Mouse (Mus musculus) kidney, adult 8-10 months (tissue): ENCODE data around the gene Srp14.

ENCODE experiments used
- DNase-seq, 2 experiments: peaks; one replicate each; pipeline ENCODE4 v3.0.0; 2022

Gene Srp14

GRCm38 (mm10) chr2:118490241-118491091, 11.0 kb upstream of the Srp14 start:
- peak; percentile 70 to 76 for DNase-seq

GRCm38 (mm10) chr2:118487806-118488205, 8.3 kb upstream of the Srp14 start:
- DNase-seq = peak in 1 of 2 experiments; percentile 49

DNA sequence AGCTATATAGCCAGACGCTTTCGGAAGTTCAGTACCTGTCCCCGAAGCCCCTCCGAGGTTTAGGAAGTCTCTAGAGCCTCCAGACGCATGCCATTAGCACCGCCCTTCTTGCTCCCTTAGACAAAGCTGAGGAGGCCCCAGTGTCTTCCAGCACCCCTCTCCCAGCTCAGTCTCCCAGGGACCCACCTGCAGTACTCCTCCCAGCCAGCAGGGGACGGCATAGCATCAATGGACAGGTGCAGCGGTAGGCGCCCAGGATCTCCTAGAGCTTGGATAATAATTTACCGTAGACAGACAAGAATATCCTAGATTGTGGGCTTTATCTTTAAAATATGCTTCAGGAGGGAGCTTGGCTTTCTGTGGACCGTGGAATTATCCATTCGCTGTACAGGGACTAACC, 7.4 kb upstream of the Srp14 start:
- peak; percentile 70 to 89 for DNase-seq

DNA sequence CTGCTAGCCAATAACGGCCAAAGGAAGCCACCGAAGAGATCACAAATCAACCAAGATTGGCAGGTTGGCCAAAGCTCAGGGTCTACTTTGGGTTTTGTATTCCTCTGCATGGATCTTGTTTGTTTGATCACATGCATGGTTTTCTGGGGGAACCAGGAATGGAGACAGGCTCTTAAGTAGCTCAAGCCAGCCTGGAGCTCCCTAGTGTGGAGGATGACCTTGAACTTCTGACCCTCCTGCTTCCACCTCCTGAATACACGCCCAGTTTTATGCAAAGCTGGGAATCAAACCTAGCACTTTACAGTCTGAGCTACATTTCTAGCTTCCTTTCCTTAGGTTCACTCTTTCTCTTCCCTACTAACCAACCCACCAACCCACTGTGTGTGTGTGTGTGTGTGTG, 5.9 kb upstream of the Srp14 start:
- DNase-seq = no peak

DNA sequence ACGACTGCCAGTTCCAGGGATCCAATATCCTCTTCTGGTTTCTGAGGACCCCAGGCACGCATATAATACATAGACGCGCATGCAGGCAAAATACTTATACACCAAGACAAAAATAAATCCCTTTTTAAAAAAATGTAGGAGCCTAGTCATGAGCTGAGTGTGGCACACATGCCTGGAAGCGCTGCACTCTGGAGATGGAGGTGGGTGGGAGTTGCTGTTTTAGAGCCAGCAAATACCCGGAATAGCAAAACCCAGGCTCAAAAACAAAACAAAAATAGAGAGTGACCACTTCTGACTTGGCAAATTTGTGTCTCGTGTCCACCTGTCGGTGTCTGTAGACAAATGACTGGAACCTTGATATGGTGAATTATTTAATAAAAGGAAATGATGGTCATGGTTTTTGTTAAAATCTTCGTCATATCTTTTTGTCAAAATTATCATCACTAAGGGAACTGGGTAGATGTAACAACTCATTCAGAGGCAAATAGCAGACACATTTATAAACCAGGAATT, 4.9 kb upstream of the Srp14 start:
- no peak for DNase-seq

- no peak for DNase-seq
Measured at GRCm38 (mm10) chr2:118483032-118483431, 3.5 kb upstream of the Srp14 start.

- DNase-seq = no peak
Measured at GRCm38 (mm10) chr2:118480886-118481285, 1.4 kb upstream of the Srp14 start.

GRCm38 (mm10) chr2:118478833-118479549, 520 bp downstream of the Srp14 start:
- no peak for DNase-seq

GRCm38 (mm10) chr2:118468354-118468753, 11.2 kb downstream of the Srp14 start:
- no peak for DNase-seq

- no peak for DNase-seq
Measured at GRCm38 (mm10) chr2:118466601-118467000, 12.9 kb downstream of the Srp14 start.

- no peak for DNase-seq
Measured at GRCm38 (mm10) chr2:118465894-118466293, 13.6 kb downstream of the Srp14 start.

GRCm38 (mm10) chr2:118464450-118464849, 15.1 kb downstream of the Srp14 start:
- DNase-seq = no peak

GRCm38 (mm10) chr2:118463480-118463879, 16.0 kb downstream of the Srp14 start:
- DNase-seq = no peak

DNA sequence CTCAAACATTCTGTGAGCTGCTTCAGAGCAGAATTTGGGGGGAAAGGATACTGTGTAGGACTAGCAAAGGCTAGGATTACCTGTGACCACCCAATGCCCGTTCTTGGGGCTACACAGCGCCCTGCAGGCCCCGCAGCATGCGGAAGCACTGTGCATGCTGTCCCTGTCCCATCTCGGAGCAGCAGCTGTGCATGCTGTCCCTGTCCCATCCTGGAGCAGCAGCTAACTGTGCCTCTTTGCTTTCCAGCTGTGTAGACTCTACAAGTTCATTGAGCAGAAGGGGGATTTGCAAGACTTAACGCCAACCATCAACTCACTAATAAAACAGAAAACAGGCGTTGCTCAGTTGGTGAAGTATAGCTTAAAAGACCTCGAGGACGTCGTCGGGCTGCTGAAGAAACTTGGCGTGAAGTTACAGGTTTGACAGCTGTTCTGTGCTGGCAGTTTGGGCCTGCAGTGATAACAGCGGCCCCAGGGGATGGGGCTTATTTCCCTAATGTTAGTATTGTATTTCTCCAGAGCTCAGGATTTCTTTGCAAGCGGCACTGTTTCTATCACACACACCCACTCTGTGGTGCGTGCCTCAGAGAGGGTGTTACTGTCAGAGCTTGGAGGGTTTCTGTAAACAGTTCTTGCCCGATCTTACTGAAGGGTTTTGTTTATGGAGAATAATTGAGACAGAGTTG, 17.9 kb downstream of the Srp14 start:
- no peak for DNase-seq

DNA sequence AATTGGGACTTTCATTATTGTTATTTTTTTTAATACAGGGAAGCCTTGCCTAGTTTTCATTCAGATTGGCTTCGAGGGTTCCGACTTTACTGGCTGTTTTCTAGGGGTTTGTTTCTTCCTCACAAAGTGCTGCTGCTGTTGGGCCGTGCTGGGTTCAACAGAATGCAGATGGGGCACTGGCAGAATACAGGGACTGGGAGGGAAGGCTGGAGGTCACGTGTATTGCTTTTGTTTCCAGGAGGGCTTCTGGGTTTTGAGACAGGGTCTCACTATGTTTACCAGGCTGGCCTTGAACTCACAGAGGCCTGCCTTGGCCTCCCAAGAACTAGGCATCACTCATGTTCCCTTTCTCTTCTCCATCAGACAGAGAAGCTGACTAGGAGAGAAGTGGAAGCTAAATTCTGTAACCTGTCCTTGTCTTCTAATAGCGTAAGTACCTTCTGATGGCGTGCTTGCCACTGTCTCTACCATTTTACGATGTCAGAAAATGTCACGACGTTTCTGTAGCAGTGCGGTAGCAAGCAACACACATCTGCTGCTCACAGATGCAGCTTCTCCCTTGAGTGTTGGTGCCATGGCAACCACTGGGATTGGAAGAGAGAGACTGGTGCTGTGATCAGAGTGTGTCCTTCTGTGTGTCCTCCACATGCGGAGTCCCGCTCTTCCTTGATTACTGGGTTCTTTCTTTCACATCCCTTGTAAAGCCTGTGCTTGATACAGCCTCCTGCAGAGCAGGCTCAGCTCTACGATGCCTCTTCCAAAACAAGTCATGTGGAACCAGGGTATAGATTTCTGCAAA, 21.8 kb downstream of the Srp14 start:
- DNase-seq = no peak

DNA sequence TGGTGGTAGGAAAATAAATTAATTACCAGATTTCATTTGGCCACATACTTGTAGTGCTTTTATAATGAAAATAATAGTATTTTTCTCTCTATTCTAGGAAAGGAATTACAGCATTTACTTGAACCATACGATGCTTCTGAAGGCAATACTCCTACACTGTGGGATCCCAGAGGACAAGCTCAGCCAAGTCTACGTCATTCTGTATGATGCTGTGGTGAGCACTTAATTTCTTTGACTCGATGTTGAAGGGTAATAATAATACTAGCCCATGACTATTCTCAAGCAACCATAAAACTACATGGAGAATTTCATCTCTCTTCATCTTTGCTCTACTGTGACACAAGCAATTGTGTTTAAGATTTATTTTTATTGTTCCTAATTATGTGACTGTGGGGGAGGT, 22.5 kb downstream of the Srp14 start:
- DNase-seq = no peak

DNA sequence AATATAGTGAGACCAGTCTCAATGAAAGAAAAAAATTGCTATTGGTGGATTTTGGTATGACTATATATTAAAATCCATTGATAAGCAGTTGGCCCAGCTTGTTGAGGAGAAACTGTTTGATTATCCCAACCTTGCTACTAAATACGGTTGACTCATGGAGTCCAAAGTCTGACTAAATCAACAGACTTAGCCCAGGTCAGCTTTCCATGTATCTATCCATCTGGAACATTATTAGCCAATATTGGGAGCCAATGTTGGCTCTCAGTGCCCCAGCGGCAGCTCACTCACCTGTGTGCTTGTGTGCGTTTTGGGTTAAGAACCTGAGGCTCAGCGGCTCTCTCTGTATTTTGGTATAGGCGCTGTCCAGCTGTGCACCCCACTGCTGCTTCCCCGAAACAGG, 28.5 kb downstream of the Srp14 start:
- no peak for DNase-seq

GRCm38 (mm10) chr2:118448181-118448580, 31.3 kb downstream of the Srp14 start:
- no peak for DNase-seq

DNA sequence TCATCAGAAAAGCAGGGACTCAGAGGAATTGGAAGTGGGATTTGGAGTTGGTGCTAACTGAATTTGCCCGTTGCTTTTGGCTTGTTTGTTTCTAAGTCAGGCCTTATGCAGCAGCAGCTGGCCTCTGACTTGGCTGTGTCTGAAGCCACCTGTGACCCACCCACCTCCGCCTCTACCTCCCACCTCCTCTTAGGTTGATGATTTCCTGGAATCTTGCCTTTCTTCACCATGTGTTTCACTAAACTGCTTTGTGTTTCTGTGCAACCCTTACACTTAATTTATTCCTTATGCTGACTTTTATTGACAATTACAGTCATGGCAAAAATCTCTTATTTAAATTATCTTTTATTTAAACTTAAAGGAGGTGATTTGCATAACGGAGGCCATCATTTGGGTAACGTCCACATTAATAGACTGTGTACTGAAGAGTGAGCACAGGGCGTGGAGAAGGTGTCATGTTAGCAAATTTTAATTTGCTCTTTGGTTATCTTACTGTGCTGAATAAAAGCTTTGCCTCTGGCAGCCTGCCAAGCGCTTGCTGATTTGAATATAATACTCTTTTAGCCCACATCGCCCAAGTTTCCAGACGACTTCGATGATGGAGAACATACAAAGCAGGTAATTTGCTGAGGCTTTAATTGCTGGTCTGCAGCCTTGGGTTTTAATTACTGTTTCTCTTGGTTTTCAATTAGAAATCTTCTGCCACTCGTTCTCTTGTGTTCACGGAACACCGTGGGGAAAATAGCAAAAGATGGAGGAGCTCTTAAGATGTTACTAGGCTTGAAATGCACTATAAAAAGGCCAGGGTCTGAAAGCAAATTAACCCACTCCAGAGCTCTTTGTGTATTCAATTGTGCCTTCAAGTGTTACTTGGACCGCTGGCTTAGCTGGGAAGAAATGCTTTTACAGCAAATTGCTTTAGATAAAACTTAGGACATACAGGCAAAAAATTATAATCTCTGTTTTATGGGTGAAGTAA, 33.5 kb downstream of the Srp14 start:
- DNase-seq = no peak

DNA sequence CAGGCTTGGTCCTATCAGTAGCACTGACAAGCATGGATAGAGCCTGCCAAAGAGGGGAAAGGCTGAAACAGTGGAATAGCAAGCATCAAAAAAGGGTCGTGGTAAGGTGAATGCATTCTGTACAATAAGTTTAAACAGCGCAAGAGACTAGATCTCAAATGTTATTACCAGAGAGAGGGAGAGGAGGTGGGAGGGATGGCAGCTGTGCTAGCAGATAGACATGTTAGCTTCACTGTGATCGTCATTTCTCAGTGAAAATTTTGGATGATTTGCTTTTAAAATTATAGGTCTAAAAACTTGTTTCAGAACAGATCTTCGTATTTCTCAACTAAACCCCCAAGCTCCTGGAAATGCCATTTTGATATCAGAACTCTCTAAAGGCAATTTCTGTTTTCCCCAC, 36.8 kb downstream of the Srp14 start:
- DNase-seq = no peak

DNA sequence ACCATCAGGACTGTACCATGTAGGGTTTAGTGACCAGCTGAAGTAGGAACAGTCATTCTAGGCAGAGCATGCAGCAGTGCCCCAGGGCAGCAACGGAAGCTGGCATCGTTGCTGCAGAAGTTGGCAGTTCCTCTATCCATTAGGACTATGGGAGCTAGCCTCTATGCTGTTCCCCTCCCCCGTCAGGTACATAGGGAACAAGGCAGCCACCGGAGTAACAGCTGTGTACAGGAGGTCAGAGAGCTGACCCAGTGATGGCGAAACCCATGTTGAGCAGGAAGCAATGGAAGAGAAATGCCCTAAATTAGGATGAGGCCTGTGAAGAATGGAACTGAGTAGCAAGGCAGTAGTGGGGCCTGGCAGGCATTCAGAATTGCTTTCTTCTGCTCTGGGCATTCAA, 37.3 kb downstream of the Srp14 start:
- DNase-seq = no peak
